Mouse (Mus musculus): ENCODE results near the gene Galnt18. TPM values are rescaled to one million over a fixed set of nuclear protein-coding genes. Genes with fewer than 3 reads are reported as not detected.

Gene Galnt18
- polyA plus RNA-seq, 1 experiment from 2014 or later, result 20.8 TPM

- no peak overlapping the region for H3K4me3 ChIP-seq (ENCODE audit: low read depth, low read length)
- no peaks in the 10 kb centered on the region for H3K27me3 ChIP-seq (ENCODE audit: control insufficient read depth, insufficient read depth, low read depth, low read length)
- H3K27ac ChIP-seq (ENCODE audit: low read length), result no peak overlapping the region
- no peak for ATAC-seq
- no peaks in the 10 kb centered on the region for H3K4me1 ChIP-seq (ENCODE audit: control insufficient read depth, insufficient read depth, low read length)
- no peak overlapping the region for H3K4me2 ChIP-seq (ENCODE audit: low read length)
- no peaks in the 10 kb centered on the region for H3K9me3 ChIP-seq (replicated peaks; ENCODE audit: control insufficient read depth, low read length, poor library complexity, severe bottlenecking)
- WGBS, result 80% methylated on average over 5 of the region's 5 CpGs
- no peak overlapping the region for H3K9ac ChIP-seq (ENCODE audit: low read depth, low read length)
- no peaks in the 10 kb centered on the region for H3K36me3 ChIP-seq (ENCODE audit: control insufficient read depth, insufficient read depth, low read length)
Observed at GRCm38 (mm10) chr7:111799021-111799420, 19.2 kb upstream of the Galnt18 start.

GRCm38 (mm10) chr7:111797337-111798010, 17.7 kb upstream of the Galnt18 start:
- Histone ChIP-seq H3K9me3 (replicated peaks; ENCODE audit: control insufficient read depth, low read length, poor library complexity, severe bottlenecking) (no peaks in the 10 kb centered on the region), H3K27ac (ENCODE audit: low read length) (no peak overlapping the region), H3K36me3 (ENCODE audit: control insufficient read depth, insufficient read depth, low read length) (no peaks in the 10 kb centered on the region), H3K4me3 (ENCODE audit: low read depth, low read length) (no peak overlapping the region), H3K4me1 (ENCODE audit: control insufficient read depth, insufficient read depth, low read length) (no peaks in the 10 kb centered on the region), H3K27me3 (ENCODE audit: control insufficient read depth, insufficient read depth, low read depth, low read length) (no peaks in the 10 kb centered on the region), H3K4me2 (ENCODE audit: low read length) (no peak overlapping the region), H3K9ac (ENCODE audit: low read depth, low read length) (no peak overlapping the region)
- ATAC-seq, result no peak
- 88% methylated on average over 13 of the region's 13 CpGs for WGBS

- H3K4me3 ChIP-seq (ENCODE audit: low read depth, low read length), result no peak overlapping the region
- H3K9me3 ChIP-seq (replicated peaks; ENCODE audit: control insufficient read depth, low read length, poor library complexity, severe bottlenecking), result no peaks in the 10 kb centered on the region
- no peaks in the 10 kb centered on the region for H3K27me3 ChIP-seq (ENCODE audit: control insufficient read depth, insufficient read depth, low read depth, low read length)
- ATAC-seq, result no peak
- H3K4me2 ChIP-seq (ENCODE audit: low read length), result no peak overlapping the region
- H3K9ac ChIP-seq (ENCODE audit: low read depth, low read length), result no peak overlapping the region
- H3K4me1 ChIP-seq (ENCODE audit: control insufficient read depth, insufficient read depth, low read length), result peaks cover 3% of the 10 kb centered on the region; the same call in 1 of the 2 replicates
- H3K27ac ChIP-seq (ENCODE audit: low read length), result no peak overlapping the region
- no peaks in the 10 kb centered on the region for H3K36me3 ChIP-seq (ENCODE audit: control insufficient read depth, insufficient read depth, low read length)
Observed at GRCm38 (mm10) chr7:111795059-111795458, 15.3 kb upstream of the Galnt18 start.

- no peak for ATAC-seq
- H3K27ac ChIP-seq (ENCODE audit: low read length), result no peak overlapping the region
- no peaks in the 10 kb centered on the region for H3K27me3 ChIP-seq (ENCODE audit: control insufficient read depth, insufficient read depth, low read depth, low read length)
- H3K9me3 ChIP-seq (replicated peaks; ENCODE audit: control insufficient read depth, low read length, poor library complexity, severe bottlenecking), result no peaks in the 10 kb centered on the region
- H3K36me3 ChIP-seq (ENCODE audit: control insufficient read depth, insufficient read depth, low read length), result no peaks in the 10 kb centered on the region
- no peak overlapping the region for H3K4me2 ChIP-seq (ENCODE audit: low read length)
- WGBS, result 87% methylated on average over 3 of the region's 3 CpGs
- H3K9ac ChIP-seq (ENCODE audit: low read depth, low read length), result no peak overlapping the region
- peaks cover 3% of the 10 kb centered on the region; the same call in 1 of the 2 replicates for H3K4me1 ChIP-seq (ENCODE audit: control insufficient read depth, insufficient read depth, low read length)
- no peak overlapping the region for H3K4me3 ChIP-seq (ENCODE audit: low read depth, low read length)
Observed at GRCm38 (mm10) chr7:111792154-111792553, 12.4 kb upstream of the Galnt18 start.

- Histone ChIP-seq H3K9ac (ENCODE audit: low read depth, low read length) (no peak overlapping the region), H3K36me3 (ENCODE audit: control insufficient read depth, insufficient read depth, low read length) (no peaks in the 10 kb centered on the region), H3K4me2 (ENCODE audit: low read length) (no peak overlapping the region), H3K27me3 (ENCODE audit: control insufficient read depth, insufficient read depth, low read depth, low read length) (no peaks in the 10 kb centered on the region), H3K27ac (ENCODE audit: low read length) (no peak overlapping the region), H3K4me3 (ENCODE audit: low read depth, low read length) (no peak overlapping the region), H3K4me1 (ENCODE audit: control insufficient read depth, insufficient read depth, low read length) (peaks cover 3% of the 10 kb centered on the region; the same call in 1 of the 2 replicates), H3K9me3 (replicated peaks; ENCODE audit: control insufficient read depth, low read length, poor library complexity, severe bottlenecking) (no peaks in the 10 kb centered on the region)
- ATAC-seq, result no peak; the same call in 1 of the 2 replicates
- WGBS, result 34% methylated on average over 6 of the region's 6 CpGs
Observed at GRCm38 (mm10) chr7:111791347-111791746, 11.6 kb upstream of the Galnt18 start.

GRCm38 (mm10) chr7:111787921-111788320, 8.1 kb upstream of the Galnt18 start:
- Histone ChIP-seq H3K27me3 (ENCODE audit: control insufficient read depth, insufficient read depth, low read depth, low read length) (no peaks in the 10 kb centered on the region), H3K4me3 (ENCODE audit: low read depth, low read length) (no peak overlapping the region), H3K4me2 (ENCODE audit: low read length) (no peak overlapping the region), H3K27ac (ENCODE audit: low read length) (no peak overlapping the region), H3K4me1 (ENCODE audit: control insufficient read depth, insufficient read depth, low read length) (peaks cover 3% of the 10 kb centered on the region; the same call in 1 of the 2 replicates), H3K36me3 (ENCODE audit: control insufficient read depth, insufficient read depth, low read length) (no peaks in the 10 kb centered on the region), H3K9ac (ENCODE audit: low read depth, low read length) (no peak overlapping the region), H3K9me3 (replicated peaks; ENCODE audit: control insufficient read depth, low read length, poor library complexity, severe bottlenecking) (no peaks in the 10 kb centered on the region)
- ATAC-seq, result no peak
- WGBS, result 90% methylated on average over 2 of the region's 2 CpGs

- ATAC-seq, result no peak; the same call in 1 of the 2 replicates
- WGBS, result 63% methylated on average over 8 of the region's 8 CpGs
- Histone ChIP-seq H3K27ac (ENCODE audit: low read length) (no peak overlapping the region), H3K9ac (ENCODE audit: low read depth, low read length) (no peak overlapping the region), H3K9me3 (replicated peaks; ENCODE audit: control insufficient read depth, low read length, poor library complexity, severe bottlenecking) (no peaks in the 10 kb centered on the region), H3K4me1 (ENCODE audit: control insufficient read depth, insufficient read depth, low read length) (no peaks in the 10 kb centered on the region), H3K4me3 (ENCODE audit: low read depth, low read length) (no peak overlapping the region), H3K4me2 (ENCODE audit: low read length) (no peak overlapping the region), H3K27me3 (ENCODE audit: control insufficient read depth, insufficient read depth, low read depth, low read length) (no peaks in the 10 kb centered on the region), H3K36me3 (ENCODE audit: control insufficient read depth, insufficient read depth, low read length) (no peaks in the 10 kb centered on the region)
Observed at GRCm38 (mm10) chr7:111785478-111785877, 5.7 kb upstream of the Galnt18 start.

- Histone ChIP-seq H3K27me3 (ENCODE audit: control insufficient read depth, insufficient read depth, low read depth, low read length) (no peaks in the 10 kb centered on the region), H3K9ac (ENCODE audit: low read depth, low read length) (no peak overlapping the region), H3K27ac (ENCODE audit: low read length) (no peak overlapping the region), H3K36me3 (ENCODE audit: control insufficient read depth, insufficient read depth, low read length) (no peaks in the 10 kb centered on the region), H3K9me3 (replicated peaks; ENCODE audit: control insufficient read depth, low read length, poor library complexity, severe bottlenecking) (no peaks in the 10 kb centered on the region), H3K4me2 (ENCODE audit: low read length) (no peak overlapping the region), H3K4me1 (ENCODE audit: control insufficient read depth, insufficient read depth, low read length) (peaks cover 7% of the 10 kb centered on the region), H3K4me3 (ENCODE audit: low read depth, low read length) (no peak overlapping the region)
- WGBS, result 52% methylated on average over 5 of the region's 5 CpGs
- no peak for ATAC-seq
Observed at GRCm38 (mm10) chr7:111782126-111782525, 2.3 kb upstream of the Galnt18 start.

- Histone ChIP-seq H3K27me3 (ENCODE audit: control insufficient read depth, insufficient read depth, low read depth, low read length) (no peaks in the 10 kb centered on the region), H3K9me3 (replicated peaks; ENCODE audit: control insufficient read depth, low read length, poor library complexity, severe bottlenecking) (no peaks in the 10 kb centered on the region), H3K4me1 (ENCODE audit: control insufficient read depth, insufficient read depth, low read length) (peaks cover 8% of the 10 kb centered on the region), H3K36me3 (ENCODE audit: control insufficient read depth, insufficient read depth, low read length) (no peaks in the 10 kb centered on the region), H3K4me3 (ENCODE audit: low read depth, low read length) (no peak overlapping the region), H3K4me2 (ENCODE audit: low read length) (no peak overlapping the region), H3K27ac (ENCODE audit: low read length) (no peak overlapping the region), H3K9ac (ENCODE audit: low read depth, low read length) (no peak overlapping the region)
- ATAC-seq, result no peak
- WGBS, result 93% methylated on average over 6 of the region's 6 CpGs
Observed at GRCm38 (mm10) chr7:111781316-111781715, 1.5 kb upstream of the Galnt18 start.

All from midbrain, embryonic 16.5 days (tissue).